24 mouse cellular contexts compared by ENCODE assay signal in the genomic region with DNA sequence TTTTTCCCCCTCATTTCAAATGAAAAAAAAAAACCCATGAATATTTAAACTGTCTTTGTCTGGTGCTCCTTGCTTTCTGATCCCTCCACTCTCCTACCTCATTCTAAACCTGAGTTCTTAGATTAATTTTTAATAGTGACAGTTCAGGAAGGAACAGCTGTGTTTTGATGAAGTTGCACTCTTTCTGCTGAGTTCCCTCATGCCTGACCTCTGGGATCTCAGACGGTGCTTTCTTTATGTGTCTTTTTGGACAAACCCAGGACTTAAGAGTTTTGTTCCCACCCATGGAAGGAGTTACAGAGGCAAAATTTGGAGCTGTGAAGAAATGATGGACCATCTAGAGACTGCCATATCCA. TPM values are rescaled to one million over a fixed set of nuclear protein-coding genes. Genes with fewer than 3 reads are reported as not detected.
DNase-seq lines count a peak whose midpoint lies in the region; ATAC-seq and TF ChIP-seq lines count a peak whose summit lies in the region.
"Had no signal": no experiment of that assay in that cellular context is flagged by ENCODE, and none has a peak within 500 bp of the region (broad histone marks: within the 10 kb centered on the region; RNA-seq: fewer than 3 reads in every experiment).

No protein-coding gene starts in this region.

- H3K4me1 ChIP-seq in kidney, adult 2 months (ENCODE audit: control insufficient read depth, insufficient read depth, low read length), result peaks cover 3% of the 10 kb centered on the region; the same call in 1 of the 2 replicates
- H3K4me1 ChIP-seq in kidney, embryonic 16.5 days (ENCODE audit: insufficient read depth, low read length), result peaks cover 3% of the 10 kb centered on the region; the same call in 1 of the 2 replicates
- no peaks in the 10 kb centered on the region for H3K4me1 ChIP-seq in kidney, embryonic 14.5 days (ENCODE audit: control insufficient read depth, insufficient read depth, low read length)
- H3K4me1 ChIP-seq in midbrain, embryonic 11.5 days (ENCODE audit: control insufficient read depth, insufficient read depth, low read length), result 0 out of 2 replicates have a peak, but pooled peaks cover 2% of the 10 kb centered on the region
- no peaks in the 10 kb centered on the region for H3K4me1 ChIP-seq in midbrain, embryonic 15.5 days
- H3K4me1 ChIP-seq: embryonic facial prominence, embryonic 12.5 days; forebrain, embryonic 13.5 days; forebrain, embryonic 15.5 days had no signal

- no peaks in the 10 kb centered on the region for H3K27me3 ChIP-seq in kidney, adult 2 months (replicated peaks; ENCODE audit: control insufficient read depth, insufficient read depth, low read length)
- H3K27me3 ChIP-seq in kidney, embryonic 16.5 days (ENCODE audit: insufficient read depth, low read length), result no peaks in the 10 kb centered on the region
- no peaks in the 10 kb centered on the region for H3K27me3 ChIP-seq in kidney, embryonic 14.5 days (ENCODE audit: control insufficient read depth, insufficient read depth, low read length)
- no peaks in the 10 kb centered on the region for H3K27me3 ChIP-seq in midbrain, embryonic 11.5 days (ENCODE audit: control insufficient read depth, insufficient read depth, low read length)
- H3K27me3 ChIP-seq in midbrain, embryonic 15.5 days (replicated peaks), result no peaks in the 10 kb centered on the region
- H3K27me3 ChIP-seq: CH12.LX; embryonic facial prominence, embryonic 12.5 days; forebrain, embryonic 13.5 days; forebrain, embryonic 15.5 days; Patski had no signal

- 0 out of 2 replicates have a peak, but pooled peaks have one; percentile 50 for ATAC-seq in kidney, embryonic 16.5 days (ENCODE audit: low FRiP score, low TSS enrichment)
- ATAC-seq in kidney, embryonic 14.5 days (ENCODE audit: low FRiP score, low TSS enrichment), result no peak
- ATAC-seq in midbrain, embryonic 11.5 days (ENCODE audit: low FRiP score), result no peak
- ATAC-seq in midbrain, embryonic 15.5 days (replicated peaks), result no peak
- ATAC-seq: activated CD4-positive, CD25-positive, alpha-beta regulatory T cell, adult 4 months; CD4-positive, CD25-positive, alpha-beta regulatory T cell, adult 4 months; forebrain, embryonic 13.5 days; forebrain, embryonic 15.5 days had no signal

- no peaks in the 10 kb centered on the region for H3K36me3 ChIP-seq in kidney, adult 2 months (ENCODE audit: control insufficient read depth, insufficient read depth, low read length)
- H3K36me3 ChIP-seq in kidney, embryonic 16.5 days (ENCODE audit: insufficient read depth, low read length), result no peaks in the 10 kb centered on the region
- H3K36me3 ChIP-seq in kidney, embryonic 14.5 days (ENCODE audit: control insufficient read depth, insufficient read depth, low read length), result no peaks in the 10 kb centered on the region
- H3K36me3 ChIP-seq in midbrain, embryonic 11.5 days (ENCODE audit: control insufficient read depth, insufficient read depth, low read length), result no peaks in the 10 kb centered on the region
- no peaks in the 10 kb centered on the region for H3K36me3 ChIP-seq in midbrain, embryonic 15.5 days (replicated peaks)
- H3K36me3 ChIP-seq: embryonic facial prominence, embryonic 10.5 days; embryonic facial prominence, embryonic 12.5 days; forebrain, embryonic 15.5 days; G1E had no signal

- no peak for TF ChIP-seq POLR2A in kidney, adult 2 months (IDR thresholded peaks at IDR 0.05; ENCODE audit: low read depth, low read length)

- TF ChIP-seq CTCF in kidney, adult 2 months (conservative IDR thresholded peaks at IDR 0.05; ENCODE audit: insufficient read depth, insufficient read length, low read depth, low read length), result no peak

- no peaks in the 10 kb centered on the region for H3K9me3 ChIP-seq in kidney, embryonic 16.5 days (ENCODE audit: low read length)
- H3K9me3 ChIP-seq in kidney, embryonic 14.5 days (ENCODE audit: control insufficient read depth, low read length), result no peaks in the 10 kb centered on the region
- no peaks in the 10 kb centered on the region for H3K9me3 ChIP-seq in midbrain, embryonic 11.5 days (ENCODE audit: control insufficient read depth, low read length)
- H3K9me3 ChIP-seq in midbrain, embryonic 15.5 days, result no peaks in the 10 kb centered on the region
- H3K9me3 ChIP-seq: embryonic facial prominence, embryonic 10.5 days; embryonic facial prominence, embryonic 12.5 days; forebrain, embryonic 13.5 days; forebrain, embryonic 15.5 days had no signal

- H3K9ac ChIP-seq in kidney, embryonic 16.5 days (replicated peaks; ENCODE audit: low read length), result no peak overlapping the region
- H3K9ac ChIP-seq in kidney, embryonic 14.5 days (ENCODE audit: low read depth, low read length), result no peak overlapping the region
- H3K9ac ChIP-seq in midbrain, embryonic 11.5 days (ENCODE audit: low read length), result no peak overlapping the region
- H3K9ac ChIP-seq in midbrain, embryonic 15.5 days, result no peak overlapping the region
- H3K9ac ChIP-seq: embryonic facial prominence, embryonic 12.5 days; forebrain, embryonic 13.5 days; forebrain, embryonic 15.5 days had no signal

- DNase-seq in kidney, adult 2 months, result peak; percentile 56
- no peak for DNase-seq in kidney, postnatal 10 days
- peak; percentile 54 for DNase-seq in midbrain, embryonic 11.5 days (ENCODE audit: low spot score, missing footprints)
- DNase-seq: adrenal gland, adult 8-10 months; adrenal gland, postnatal 14 days; adrenal gland, postnatal 36 days; B cell, adult 2 months; cerebellum, adult 11-12 months; cerebellum, adult 2 months; cerebellum, adult 9-10 months; cerebellum, postnatal 10 days; cerebellum, postnatal 25 days had no signal

- no peak overlapping the region for H3K27ac ChIP-seq in kidney, adult 2 months (ENCODE audit: insufficient read depth, low read depth, low read length)
- no peak overlapping the region for H3K27ac ChIP-seq in kidney, embryonic 16.5 days (ENCODE audit: low read length)
- H3K27ac ChIP-seq in kidney, embryonic 14.5 days (ENCODE audit: low read depth, low read length), result no peak overlapping the region
- no peak overlapping the region for H3K27ac ChIP-seq in midbrain, embryonic 11.5 days (ENCODE audit: low read depth, low read length)
- no peak overlapping the region for H3K27ac ChIP-seq in midbrain, embryonic 15.5 days
- H3K27ac ChIP-seq: embryonic facial prominence, embryonic 10.5 days; embryonic facial prominence, embryonic 12.5 days; forebrain, embryonic 13.5 days; forebrain, embryonic 15.5 days had no signal

- 23% methylated on average over 1 of the region's 1 CpGs for WGBS in kidney, adult 2 months
- 13% methylated on average over 1 of the region's 1 CpGs for WGBS in kidney, embryonic 16.5 days
- 35% methylated on average over 1 of the region's 1 CpGs for WGBS in kidney, embryonic 14.5 days
- WGBS in midbrain, embryonic 11.5 days, result 20% methylated on average over 1 of the region's 1 CpGs
- WGBS in midbrain, embryonic 15.5 days, result 2% methylated on average over 1 of the region's 1 CpGs

- no peak overlapping the region for H3K4me2 ChIP-seq in kidney, embryonic 16.5 days (replicated peaks; ENCODE audit: low read depth, low read length)
- no peak overlapping the region for H3K4me2 ChIP-seq in kidney, embryonic 14.5 days (replicated peaks; ENCODE audit: low read depth, low read length)
- no peak overlapping the region for H3K4me2 ChIP-seq in midbrain, embryonic 11.5 days
- H3K4me2 ChIP-seq in midbrain, embryonic 15.5 days, result no peak overlapping the region
- H3K4me2 ChIP-seq: embryonic facial prominence, embryonic 12.5 days; forebrain, embryonic 13.5 days; forebrain, embryonic 15.5 days had no signal

- H3K4me3 ChIP-seq in kidney, adult 2 months (ENCODE audit: insufficient read depth, low read depth, low read length), result no peak overlapping the region
- H3K4me3 ChIP-seq in kidney, embryonic 16.5 days (ENCODE audit: low read length), result no peak overlapping the region
- H3K4me3 ChIP-seq in kidney, embryonic 14.5 days (ENCODE audit: low read length), result no peak overlapping the region
- H3K4me3 ChIP-seq in midbrain, embryonic 11.5 days (ENCODE audit: low read depth, low read length), result no peak overlapping the region
- H3K4me3 ChIP-seq in midbrain, embryonic 15.5 days, result no peak overlapping the region
- H3K4me3 ChIP-seq: embryonic facial prominence, embryonic 10.5 days; embryonic facial prominence, embryonic 12.5 days; forebrain, embryonic 13.5 days; forebrain, embryonic 15.5 days had no signal

RNA-seq across cellular contexts. Expression of a gene that starts 39.1 kb away (rescaled TPM):
- polyA plus RNA-seq in kidney, adult 2 months (2012; rRNA removed), result 37.2 and 44.5 TPM in 2 replicates
- 24.3 and 27.8 TPM in 2 replicates for polyA plus RNA-seq in kidney, embryonic 16.5 days (2015; fragmentation: Nextera tagmentation; extraction: Ambion mirVana)
- 37.8 and 42.1 TPM in 2 replicates for polyA plus RNA-seq in kidney, embryonic 14.5 days (2014; fragmentation: Nextera tagmentation; extraction: Ambion mirVana)
- 32.5 and 36.2 TPM in 2 replicates for polyA plus RNA-seq in midbrain, embryonic 11.5 days (2014; fragmentation: Nextera tagmentation; extraction: Ambion mirVana)
- polyA plus RNA-seq in midbrain, embryonic 15.5 days (2015; fragmentation: Nextera tagmentation; extraction: Ambion mirVana), result 40.4 and 42.9 TPM in 2 replicates
- polyA plus RNA-seq: G1E had no signal
